Mouse (Mus musculus): ENCODE data around the gene Ankdd1a. TPM values are rescaled to one million over a fixed set of nuclear protein-coding genes. Genes with fewer than 3 reads are reported as not detected.

Ankdd1a gene
- total RNA-seq, 1 experiment: not detected

- H3K4me3 ChIP-seq (ENCODE audit: insufficient read depth in 1 of 2, low read depth in 1 of 2, low read length in 2 of 2, poor library complexity in 1 of 2, severe bottlenecking in 1 of 2): no peak overlapping the region
- DNase-seq (ENCODE audit: low read depth, low spot score): no peak
- H3K9ac ChIP-seq (ENCODE audit: insufficient read depth, low read depth, low read length, poor library complexity, severe bottlenecking): no peak overlapping the region
- in situ Hi-C loops (cut with MboI; ENCODE audit: low sequenced_read_pairs in 2 of 2, unreplicated experiment in 2 of 2): no loop called here
- no peak overlapping the region for H3K27ac ChIP-seq (ENCODE audit: insufficient read depth, low read depth, low read length, poor library complexity, severe bottlenecking)
- H3K36me3 ChIP-seq (ENCODE audit: control insufficient read depth, insufficient read depth, low read length, poor library complexity, severe bottlenecking): no peaks in the 10 kb centered on the region
- H3K9me3 ChIP-seq (ENCODE audit: control insufficient read depth, insufficient read depth, low read depth, low read length): no peaks in the 10 kb centered on the region
- H3K4me1 ChIP-seq (ENCODE audit: control insufficient read depth in 2 of 2, insufficient read depth in 2 of 2, low read length in 2 of 2, poor library complexity in 1 of 2): peaks cover 2% of the 10 kb centered on the region in 2 experiments; a peak in 1 of 4 replicates
- TF ChIP-seq CHD2 (IDR thresholded peaks at IDR 0.05; ENCODE audit: low read depth, low read length) (no peak), HCFC1 (IDR thresholded peaks at IDR 0.05; ENCODE audit: borderline replicate concordance, insufficient read depth, low read length) (no peak)
These were observed 43.1 kb upstream of the Ankdd1a start for GRCm38 (mm10) chr9:65563073-65563472.

DNA sequence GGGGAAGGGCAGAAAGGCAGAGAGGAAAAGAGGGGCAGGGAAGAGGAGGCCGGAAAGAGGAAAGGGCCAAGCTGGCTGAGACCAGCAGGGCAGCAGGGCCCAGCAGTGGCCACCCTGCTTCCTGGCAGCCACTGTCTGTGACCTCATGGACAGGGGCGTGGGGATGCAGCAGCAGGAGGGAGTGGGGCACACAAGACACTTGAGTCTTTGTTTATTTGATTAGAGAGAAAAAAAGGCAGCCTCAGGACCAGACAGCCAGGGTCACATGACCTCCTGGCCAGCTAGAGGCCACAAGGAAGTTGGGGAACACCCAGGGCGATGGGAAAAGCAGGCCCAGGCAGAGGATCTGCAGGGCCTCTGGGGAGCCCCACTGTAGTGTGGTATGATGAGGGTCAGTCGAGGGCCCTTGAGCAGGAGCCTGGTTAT lies 42.1 kb upstream of the Ankdd1a start:
- H3K4me1 ChIP-seq (ENCODE audit: control insufficient read depth in 2 of 2, insufficient read depth in 2 of 2, low read length in 2 of 2, poor library complexity in 1 of 2): peaks cover 2% of the 10 kb centered on the region in 2 experiments; a peak in 1 of 4 replicates
- no peak for TF ChIP-seq ZC3H11A (IDR thresholded peaks at IDR 0.05; ENCODE audit: borderline replicate concordance, low read depth, low read length)
- no peak for TF ChIP-seq ZNF384 (IDR thresholded peaks at IDR 0.05; ENCODE audit: low read depth, low read length)
- no peak for TF ChIP-seq HCFC1 (IDR thresholded peaks at IDR 0.05; ENCODE audit: borderline replicate concordance, insufficient read depth, low read length)
- H3K4me3 ChIP-seq (ENCODE audit: insufficient read depth in 1 of 2, low read depth in 1 of 2, low read length in 2 of 2, poor library complexity in 1 of 2, severe bottlenecking in 1 of 2): no peak overlapping the region
- no peak overlapping the region for H3K9ac ChIP-seq (ENCODE audit: insufficient read depth, low read depth, low read length, poor library complexity, severe bottlenecking)
- no peaks in the 10 kb centered on the region for H3K9me3 ChIP-seq (ENCODE audit: control insufficient read depth, insufficient read depth, low read depth, low read length)
- H3K36me3 ChIP-seq (ENCODE audit: control insufficient read depth, insufficient read depth, low read length, poor library complexity, severe bottlenecking): no peaks in the 10 kb centered on the region
- in situ Hi-C loops (cut with MboI; ENCODE audit: low sequenced_read_pairs in 2 of 2, unreplicated experiment in 2 of 2): no loop called here
- H3K27ac ChIP-seq (ENCODE audit: insufficient read depth, low read depth, low read length, poor library complexity, severe bottlenecking): no peak overlapping the region
- no peak for DNase-seq (ENCODE audit: low read depth, low spot score)

DNA sequence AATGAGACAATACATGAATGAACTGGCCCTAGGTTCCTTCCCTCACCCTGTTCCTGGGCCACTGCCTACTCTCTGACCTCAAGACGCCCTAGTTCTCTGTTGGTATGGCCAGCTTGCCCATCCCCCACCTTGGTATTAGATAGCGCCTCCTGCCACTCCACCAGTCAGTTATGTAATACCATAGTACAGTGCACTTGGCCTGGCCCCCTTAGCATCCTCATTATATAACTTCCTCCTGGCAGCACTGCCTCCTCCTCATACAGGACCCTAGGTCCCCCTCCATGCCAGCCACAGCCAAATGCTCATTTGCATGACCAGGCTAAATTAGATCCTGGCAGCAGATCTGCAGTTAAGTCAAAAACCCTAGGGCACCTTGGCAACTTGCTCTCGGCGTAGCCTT lies 41.0 kb upstream of the Ankdd1a start:
- in situ Hi-C loops (cut with MboI; ENCODE audit: low sequenced_read_pairs in 2 of 2, unreplicated experiment in 2 of 2): no loop called here
- no peak for DNase-seq (ENCODE audit: low read depth, low spot score)
- H3K27ac ChIP-seq (ENCODE audit: insufficient read depth, low read depth, low read length, poor library complexity, severe bottlenecking): no peak overlapping the region

GRCm38 (mm10) chr9:65558806-65559205 lies 38.8 kb upstream of the Ankdd1a start:
- TF ChIP-seq CHD2 (IDR thresholded peaks at IDR 0.05; ENCODE audit: low read depth, low read length) (no peak), ZC3H11A (IDR thresholded peaks at IDR 0.05; ENCODE audit: borderline replicate concordance, low read depth, low read length) (no peak), HCFC1 (IDR thresholded peaks at IDR 0.05; ENCODE audit: borderline replicate concordance, insufficient read depth, low read length) (no peak), ZNF384 (IDR thresholded peaks at IDR 0.05; ENCODE audit: low read depth, low read length) (no peak)
- Histone ChIP-seq H3K9ac (ENCODE audit: insufficient read depth, low read depth, low read length, poor library complexity, severe bottlenecking) (no peak overlapping the region), H3K36me3 (ENCODE audit: control insufficient read depth, insufficient read depth, low read length, poor library complexity, severe bottlenecking) (no peaks in the 10 kb centered on the region), H3K4me1 (ENCODE audit: control insufficient read depth in 2 of 2, insufficient read depth in 2 of 2, low read length in 2 of 2, poor library complexity in 1 of 2) (peaks cover 2 to 5% of the 10 kb centered on the region in 2 experiments; a peak in 1 of 4 replicates), H3K9me3 (ENCODE audit: control insufficient read depth, insufficient read depth, low read depth, low read length) (no peaks in the 10 kb centered on the region), H3K4me3 (ENCODE audit: insufficient read depth in 1 of 2, low read depth in 1 of 2, low read length in 2 of 2, poor library complexity in 1 of 2, severe bottlenecking in 1 of 2) (no peak overlapping the region), H3K27ac (ENCODE audit: insufficient read depth, low read depth, low read length, poor library complexity, severe bottlenecking) (no peak overlapping the region)
- no peak for DNase-seq (ENCODE audit: low read depth, low spot score)
- in situ Hi-C loops (cut with MboI; ENCODE audit: low sequenced_read_pairs in 2 of 2, unreplicated experiment in 2 of 2): no loop called here

More for the DNA sequence above, 41.0 kb upstream of the Ankdd1a start:
- Histone ChIP-seq H3K4me3 (ENCODE audit: insufficient read depth in 1 of 2, low read depth in 1 of 2, low read length in 2 of 2, poor library complexity in 1 of 2, severe bottlenecking in 1 of 2) (no peak overlapping the region), H3K9me3 (ENCODE audit: control insufficient read depth, insufficient read depth, low read depth, low read length) (no peaks in the 10 kb centered on the region), H3K36me3 (ENCODE audit: control insufficient read depth, insufficient read depth, low read length, poor library complexity, severe bottlenecking) (no peaks in the 10 kb centered on the region), H3K4me1 (ENCODE audit: control insufficient read depth in 2 of 2, insufficient read depth in 2 of 2, low read length in 2 of 2, poor library complexity in 1 of 2) (peaks cover 2% of the 10 kb centered on the region in 2 experiments; a peak in 1 of 4 replicates), H3K9ac (ENCODE audit: insufficient read depth, low read depth, low read length, poor library complexity, severe bottlenecking) (no peak overlapping the region)
- no peak for TF ChIP-seq ZNF384 (IDR thresholded peaks at IDR 0.05; ENCODE audit: low read depth, low read length)
- TF ChIP-seq CHD2 (IDR thresholded peaks at IDR 0.05; ENCODE audit: low read depth, low read length): no peak
- no peak for TF ChIP-seq ZC3H11A (IDR thresholded peaks at IDR 0.05; ENCODE audit: borderline replicate concordance, low read depth, low read length)
- TF ChIP-seq MAFK (IDR thresholded peaks at IDR 0.05; ENCODE audit: insufficient read depth, low read depth, low read length): no peak
- TF ChIP-seq HCFC1 (IDR thresholded peaks at IDR 0.05; ENCODE audit: borderline replicate concordance, insufficient read depth, low read length): no peak

DNA sequence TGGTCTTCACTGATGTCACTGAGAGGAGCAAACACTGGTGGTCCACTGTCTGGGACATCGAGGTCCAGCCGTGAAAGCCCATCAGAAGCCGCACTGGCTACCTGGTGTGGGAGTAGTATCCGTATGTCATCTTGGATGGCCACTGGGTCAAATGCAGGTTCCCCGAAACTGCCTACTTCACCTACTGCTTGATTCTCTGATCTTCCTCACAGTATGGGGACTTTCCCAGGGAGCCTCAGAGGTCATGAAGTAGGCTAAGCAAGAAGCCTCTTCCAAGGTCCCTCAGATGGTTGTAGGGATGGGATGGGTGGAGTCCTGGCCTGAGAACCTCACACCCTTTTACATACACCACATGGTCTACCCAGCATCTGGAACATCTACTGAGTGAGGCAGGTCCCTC lies 37.0 kb upstream of the Ankdd1a start:
- TF ChIP-seq MAFK (IDR thresholded peaks at IDR 0.05; ENCODE audit: insufficient read depth, low read depth, low read length) (no peak), HCFC1 (IDR thresholded peaks at IDR 0.05; ENCODE audit: borderline replicate concordance, insufficient read depth, low read length) (no peak), ZC3H11A (IDR thresholded peaks at IDR 0.05; ENCODE audit: borderline replicate concordance, low read depth, low read length) (no peak), CHD2 (IDR thresholded peaks at IDR 0.05; ENCODE audit: low read depth, low read length) (no peak), ZNF384 (IDR thresholded peaks at IDR 0.05; ENCODE audit: low read depth, low read length) (no peak)
- H3K27ac ChIP-seq (ENCODE audit: insufficient read depth, low read depth, low read length, poor library complexity, severe bottlenecking): no peak overlapping the region
- no peak for DNase-seq (ENCODE audit: low read depth, low spot score)
- H3K9ac ChIP-seq (ENCODE audit: insufficient read depth, low read depth, low read length, poor library complexity, severe bottlenecking): no peak overlapping the region
- in situ Hi-C loops (cut with MboI; ENCODE audit: low sequenced_read_pairs in 2 of 2, unreplicated experiment in 2 of 2): no loop called here
- H3K9me3 ChIP-seq (ENCODE audit: control insufficient read depth, insufficient read depth, low read depth, low read length): no peaks in the 10 kb centered on the region
- peaks cover 2 to 3% of the 10 kb centered on the region in 2 experiments; a peak in 1 of 4 replicates for H3K4me1 ChIP-seq (ENCODE audit: control insufficient read depth in 2 of 2, insufficient read depth in 2 of 2, low read length in 2 of 2, poor library complexity in 1 of 2)
- H3K4me3 ChIP-seq (ENCODE audit: insufficient read depth in 1 of 2, low read depth in 1 of 2, low read length in 2 of 2, poor library complexity in 1 of 2, severe bottlenecking in 1 of 2): no peak overlapping the region
- no peaks in the 10 kb centered on the region for H3K36me3 ChIP-seq (ENCODE audit: control insufficient read depth, insufficient read depth, low read length, poor library complexity, severe bottlenecking)

All from ES-E14 (cell line).